Mouse (Mus musculus) hindbrain, embryonic 12.5 days (tissue): Measurements from ENCODE around the gene Gse1. TPM values are rescaled to one million over a fixed set of nuclear protein-coding genes. Genes with fewer than 3 reads are reported as not detected.
A peak's percentile ranks its signal among the peaks of the same experiment; 100 is the strongest.

ENCODE experiments used
- ATAC-seq: fragments of 200-750 bp; cut with Nextera tagmentation; 2 replicates; pipeline ENCODE4 v1.8.0; 2017; ENCODE audit warnings: moderate TSS enrichment; ENCODE audit not compliant: low FRiP score
- H3K27ac ChIP-seq: fragments of 300-500 bp; sonication (generic); 2 replicates; pipeline ENCODE4 v1.5.1; 2016; ENCODE audit warnings: mild to moderate bottlenecking
- H3K27me3 ChIP-seq: fragments of 300-500 bp; sonication (generic); 2 replicates; pipeline ENCODE4 v1.6.1; 2016; ENCODE audit warnings: mild to moderate bottlenecking
- H3K36me3 ChIP-seq: fragments of 300-500 bp; sonication (generic); 2 replicates; pipeline ENCODE4 v1.6.1; 2016; ENCODE audit warnings: mild to moderate bottlenecking
- H3K4me1 ChIP-seq: fragments of 300-500 bp; sonication (generic); 2 replicates; pipeline ENCODE4 v1.6.1; 2016
- H3K4me2 ChIP-seq: fragments of 300-500 bp; sonication (generic); replicated peaks from 2 replicates; pipeline ENCODE4 v1.6.1; 2016; ENCODE audit warnings: mild to moderate bottlenecking
- H3K4me3 ChIP-seq: fragments of 300-500 bp; sonication (generic); 2 replicates; pipeline ENCODE4 v1.5.1; 2016; ENCODE audit warnings: mild to moderate bottlenecking
- H3K9ac ChIP-seq: fragments of 300-500 bp; sonication (generic); 2 replicates; pipeline ENCODE4 v1.6.1; 2016; ENCODE audit warnings: mild to moderate bottlenecking, moderate library complexity
- H3K9me3 ChIP-seq: fragments of 300-500 bp; sonication (generic); replicated peaks from 2 replicates; pipeline ENCODE4 v1.6.1; 2016; ENCODE audit warnings: mild to moderate bottlenecking
- WGBS: fragments of 180-500 bp; shearing (Covaris S2); methylation state at CpG from one replicate; pipeline ENCODE4 v1.1.7; 2016; 5-methylcytosine and 5-hydroxymethylcytosine counted together
- polyA plus RNA-seq: library from polyadenylated mRNA; unstranded; fragments of >200 nt; fragmentation: Nextera tagmentation; extraction: Ambion mirVana; gene quantifications from 2 replicates; pipeline ENCODE4 v1.2.1, GENCODE M21; 2016

The Gse1 gene
- polyA plus RNA-seq, 1 experiment from 2014 or later, result 24.0 TPM

DNA sequence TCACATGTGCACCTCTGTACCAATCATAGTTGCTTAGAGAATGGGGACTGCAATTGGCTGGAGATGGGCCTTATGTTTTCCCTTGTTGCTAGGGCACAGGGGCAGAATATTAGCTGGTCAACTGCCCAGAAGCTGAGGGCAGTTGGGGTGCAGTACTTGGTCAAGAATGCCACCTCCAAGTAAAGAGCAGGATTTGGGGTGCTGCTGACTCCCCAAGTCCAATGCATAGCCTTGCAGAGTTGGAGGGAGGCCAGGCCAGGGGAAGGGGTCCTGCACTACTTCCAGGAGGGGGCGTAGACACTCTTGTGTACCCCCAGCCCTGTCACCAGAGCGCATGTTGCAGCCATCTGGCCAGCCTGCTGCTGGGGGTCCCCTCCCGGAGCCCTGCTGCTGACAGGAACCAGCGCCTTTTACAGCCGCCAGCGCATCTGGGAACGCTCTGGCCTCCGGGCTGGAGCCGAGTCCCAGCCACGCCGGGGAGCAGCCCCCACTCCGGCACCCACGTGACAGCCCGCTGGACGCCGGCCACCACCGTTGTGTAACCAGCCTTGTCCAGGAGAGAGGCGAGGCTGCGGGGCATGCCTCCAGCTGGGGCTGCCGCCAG lies 37.3 kb upstream of the Gse1 start:
- H3K36me3 ChIP-seq, result no peaks in the 10 kb centered on the region
- peaks cover 26% of the 10 kb centered on the region for H3K4me1 ChIP-seq
- ATAC-seq, result peak; percentile 78
- 29% methylated on average over 19 of the region's 20 CpGs for WGBS
- H3K4me3 ChIP-seq, result peak overlapping the region; percentile 8; the same call in 1 of the 2 replicates
- H3K27me3 ChIP-seq, result 0 out of 2 replicates have a peak, but pooled peaks cover 4% of the 10 kb centered on the region
- H3K4me2 ChIP-seq, result peak overlapping the region; percentile 41
- H3K9ac ChIP-seq, result peak overlapping the region; percentile 25
- peak overlapping the region; percentile 72 for H3K27ac ChIP-seq
- H3K9me3 ChIP-seq, result no peaks in the 10 kb centered on the region

- Histone ChIP-seq H3K27ac (peak overlapping the region; percentile 72), H3K27me3 (0 out of 2 replicates have a peak, but pooled peaks cover 4% of the 10 kb centered on the region), H3K4me2 (no peak overlapping the region), H3K36me3 (no peaks in the 10 kb centered on the region), H3K9me3 (no peaks in the 10 kb centered on the region), H3K4me1 (peaks cover 19% of the 10 kb centered on the region), H3K4me3 (no peak overlapping the region), H3K9ac (no peak overlapping the region)
- 81% methylated on average over 5 of the region's 5 CpGs for WGBS
- no peak for ATAC-seq
Observed at GRCm38 (mm10) chr8:120191633-120192032, 36.6 kb upstream of the Gse1 start.

GRCm38 (mm10) chr8:120192118-120192517 lies 36.1 kb upstream of the Gse1 start:
- WGBS, result 99% methylated on average over 5 of the region's 5 CpGs
- no peak for ATAC-seq
- H3K27ac ChIP-seq, result no peak overlapping the region

GRCm38 (mm10) chr8:120201351-120201750 lies 26.9 kb upstream of the Gse1 start:
- Histone ChIP-seq H3K4me2 (no peak overlapping the region), H3K9me3 (peaks cover 6% of the 10 kb centered on the region; the same call in 1 of the 2 replicates), H3K27ac (no peak overlapping the region), H3K4me1 (no peaks in the 10 kb centered on the region; the same call in none of the 2 replicates), H3K9ac (no peak overlapping the region), H3K4me3 (no peak overlapping the region), H3K36me3 (no peaks in the 10 kb centered on the region), H3K27me3 (0 out of 2 replicates have a peak, but pooled peaks cover 9% of the 10 kb centered on the region)
- ATAC-seq, result no peak
- 88% methylated on average over 6 of the region's 6 CpGs for WGBS

More at GRCm38 (mm10) chr8:120192118-120192517, 36.1 kb upstream of the Gse1 start:
- no peak overlapping the region for H3K9ac ChIP-seq
- H3K27me3 ChIP-seq, result 0 out of 2 replicates have a peak, but pooled peaks cover 4% of the 10 kb centered on the region
- no peak overlapping the region for H3K4me2 ChIP-seq
- H3K4me3 ChIP-seq, result no peak overlapping the region
- peaks cover 14% of the 10 kb centered on the region for H3K4me1 ChIP-seq
- no peaks in the 10 kb centered on the region for H3K9me3 ChIP-seq
- no peaks in the 10 kb centered on the region for H3K36me3 ChIP-seq

DNA sequence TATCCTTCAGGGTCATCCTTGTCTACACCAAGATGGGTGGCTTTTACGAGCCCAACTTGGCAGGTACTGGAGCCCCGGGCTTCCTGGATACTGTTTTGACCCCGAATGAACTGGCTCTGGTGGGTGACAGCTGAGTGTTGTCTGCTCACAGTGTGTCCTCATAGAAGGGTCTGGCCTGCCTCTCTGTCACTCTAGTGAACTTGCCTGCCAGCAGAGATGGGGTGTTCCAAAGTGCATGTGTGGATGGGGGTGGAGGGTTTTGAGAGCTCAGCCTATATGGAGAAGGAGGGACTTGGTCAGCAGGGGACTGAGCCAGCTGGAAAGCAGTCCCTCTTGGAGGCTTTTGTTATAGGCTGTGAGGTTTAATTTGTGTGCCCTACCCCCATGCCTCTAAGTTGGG lies 25.7 kb upstream of the Gse1 start:
- Histone ChIP-seq H3K27me3 (0 out of 2 replicates have a peak, but pooled peaks cover 9% of the 10 kb centered on the region), H3K4me3 (no peak overlapping the region), H3K4me2 (no peak overlapping the region), H3K9me3 (peaks cover 6% of the 10 kb centered on the region; the same call in 1 of the 2 replicates), H3K9ac (no peak overlapping the region), H3K27ac (no peak overlapping the region), H3K4me1 (no peaks in the 10 kb centered on the region; the same call in none of the 2 replicates), H3K36me3 (no peaks in the 10 kb centered on the region)
- 69% methylated on average over 3 of the region's 3 CpGs for WGBS
- no peak for ATAC-seq

- Histone ChIP-seq H3K27me3 (0 out of 2 replicates have a peak, but pooled peaks cover 9% of the 10 kb centered on the region), H3K9me3 (peaks cover 3% of the 10 kb centered on the region; the same call in 1 of the 2 replicates), H3K4me1 (peaks cover 5% of the 10 kb centered on the region), H3K4me2 (no peak overlapping the region), H3K4me3 (no peak overlapping the region), H3K36me3 (no peaks in the 10 kb centered on the region), H3K27ac (no peak overlapping the region), H3K9ac (no peak overlapping the region)
- 74% methylated on average over 7 of the region's 7 CpGs for WGBS
- no peak for ATAC-seq
Observed at GRCm38 (mm10) chr8:120204736-120205360, 23.4 kb upstream of the Gse1 start.

DNA sequence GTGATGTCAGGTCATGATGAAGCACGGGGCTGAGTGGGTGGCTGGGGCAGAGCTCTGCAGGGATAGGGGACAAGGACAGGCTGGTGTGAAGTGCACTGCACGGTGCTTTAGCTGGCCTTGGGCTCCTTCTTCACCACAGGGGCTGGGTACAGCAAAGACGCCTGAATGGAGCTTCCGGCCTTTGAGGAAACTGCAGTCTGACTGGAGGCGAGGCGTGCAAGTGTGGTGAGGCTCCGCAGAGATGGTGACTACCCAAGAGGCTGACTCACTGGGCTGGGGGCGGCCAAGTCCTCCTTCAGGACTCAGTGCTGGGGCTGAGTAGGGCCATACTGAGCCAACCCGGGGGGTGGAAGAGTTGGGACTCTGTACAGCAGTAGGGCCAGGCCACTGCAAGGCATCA lies 22.3 kb upstream of the Gse1 start:
- Histone ChIP-seq H3K9ac (no peak overlapping the region), H3K4me3 (no peak overlapping the region), H3K4me2 (no peak overlapping the region), H3K27me3 (0 out of 2 replicates have a peak, but pooled peaks cover 9% of the 10 kb centered on the region), H3K36me3 (no peaks in the 10 kb centered on the region), H3K9me3 (no peaks in the 10 kb centered on the region), H3K4me1 (peaks cover 12% of the 10 kb centered on the region), H3K27ac (no peak overlapping the region)
- 84% methylated on average over 9 of the region's 9 CpGs for WGBS
- no peak for ATAC-seq

DNA sequence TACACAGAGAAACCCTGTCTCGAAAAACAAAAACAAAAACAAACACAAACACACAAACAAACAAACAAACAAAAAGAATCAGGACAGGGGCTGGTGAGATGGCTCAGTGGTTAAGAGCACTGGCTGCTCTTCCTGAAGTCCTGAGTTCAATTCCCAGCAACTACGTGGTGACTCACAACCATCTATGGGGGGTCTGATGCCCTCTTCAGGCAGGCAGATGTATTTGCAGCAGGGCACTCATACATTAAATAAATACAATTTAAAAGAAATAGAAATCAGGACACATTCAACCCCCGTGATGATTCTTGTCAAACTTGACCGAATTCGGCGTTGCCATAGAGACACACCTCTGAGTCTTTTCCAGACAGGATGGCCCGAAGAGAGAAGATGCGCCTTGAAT lies 20.9 kb upstream of the Gse1 start:
- H3K27ac ChIP-seq, result no peak overlapping the region
- H3K27me3 ChIP-seq, result 0 out of 2 replicates have a peak, but pooled peaks cover 9% of the 10 kb centered on the region
- no peak overlapping the region for H3K9ac ChIP-seq
- no peak overlapping the region for H3K4me3 ChIP-seq
- ATAC-seq, result no peak
- H3K9me3 ChIP-seq, result no peaks in the 10 kb centered on the region
- WGBS, result 88% methylated on average over 8 of the region's 8 CpGs
- no peaks in the 10 kb centered on the region for H3K36me3 ChIP-seq
- H3K4me1 ChIP-seq, result peaks cover 19% of the 10 kb centered on the region
- no peak overlapping the region for H3K4me2 ChIP-seq

DNA sequence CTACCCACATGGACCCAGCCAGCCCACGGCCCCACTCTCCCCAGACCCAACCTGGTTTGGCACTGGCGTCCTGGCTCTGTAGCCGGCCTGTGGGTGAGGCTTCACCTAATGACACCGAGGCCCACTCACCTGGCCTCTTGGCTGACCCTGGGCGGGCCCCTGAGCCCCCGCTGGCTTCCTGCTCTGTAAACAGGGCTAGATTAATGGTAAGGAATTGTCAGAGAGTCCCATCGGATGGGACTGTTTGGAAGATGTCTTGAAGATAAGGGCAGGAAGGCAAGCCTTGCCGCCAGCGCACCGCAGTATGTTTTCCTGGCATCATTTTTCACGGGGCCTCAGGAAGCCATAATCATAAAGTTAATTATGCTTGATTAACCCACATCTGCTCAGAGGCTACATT lies 20.1 kb upstream of the Gse1 start:
- Histone ChIP-seq H3K27me3 (0 out of 2 replicates have a peak, but pooled peaks cover 9% of the 10 kb centered on the region), H3K9me3 (no peaks in the 10 kb centered on the region), H3K27ac (no peak overlapping the region), H3K4me1 (peaks cover 19% of the 10 kb centered on the region), H3K4me3 (no peak overlapping the region), H3K4me2 (no peak overlapping the region), H3K9ac (peak overlapping the region; percentile 8; the same call in 1 of the 2 replicates), H3K36me3 (no peaks in the 10 kb centered on the region)
- WGBS, result 77% methylated on average over 11 of the region's 11 CpGs
- no peak for ATAC-seq

DNA sequence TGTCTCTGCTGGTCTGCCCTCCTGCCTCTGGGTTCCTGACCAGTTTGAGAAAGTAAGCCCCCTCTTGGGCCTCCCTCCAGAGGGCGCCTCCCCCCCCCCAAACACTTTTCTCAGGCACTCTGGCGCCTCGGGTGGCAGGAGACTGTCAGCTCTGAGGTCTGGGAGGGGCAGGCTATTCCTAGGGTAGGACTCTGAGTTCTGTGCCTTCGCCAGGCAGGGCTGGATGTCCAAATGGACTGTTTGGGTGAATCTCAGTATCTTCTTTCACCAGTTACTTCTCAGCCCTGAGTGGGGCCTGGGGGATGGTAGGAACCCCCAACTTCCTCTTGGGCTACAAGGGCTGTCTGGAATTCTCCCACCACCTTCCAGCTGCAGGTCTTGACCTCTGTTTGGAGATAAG lies 16.9 kb upstream of the Gse1 start:
- Histone ChIP-seq H3K9ac (no peak overlapping the region), H3K4me1 (peaks cover 34% of the 10 kb centered on the region), H3K4me2 (no peak overlapping the region), H3K9me3 (no peaks in the 10 kb centered on the region), H3K27ac (no peak overlapping the region), H3K36me3 (no peaks in the 10 kb centered on the region), H3K27me3 (no peaks in the 10 kb centered on the region), H3K4me3 (no peak overlapping the region)
- no peak for ATAC-seq
- WGBS, result 8% methylated on average over 4 of the region's 4 CpGs

DNA sequence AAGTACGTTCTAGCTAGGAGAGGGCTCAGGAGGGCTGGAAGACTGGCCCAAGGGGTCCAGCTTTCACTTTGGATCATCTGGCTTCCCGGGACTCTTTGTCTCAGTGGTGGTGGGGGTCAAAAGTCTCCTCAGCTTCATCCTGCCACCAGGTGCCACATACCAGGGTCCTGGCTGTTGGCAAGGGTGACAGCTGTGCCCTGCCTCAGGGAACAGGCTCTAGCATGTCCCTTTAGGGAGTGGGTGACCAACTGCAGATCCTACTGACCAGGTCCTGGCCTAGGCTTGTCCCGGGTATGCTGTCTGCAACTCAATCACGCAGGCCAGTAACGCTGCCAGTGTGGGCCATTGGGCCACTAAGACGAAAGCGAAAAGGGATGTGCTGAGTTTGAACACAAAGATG lies 15.7 kb upstream of the Gse1 start:
- Histone ChIP-seq H3K4me3 (no peak overlapping the region), H3K9me3 (no peaks in the 10 kb centered on the region), H3K9ac (no peak overlapping the region), H3K4me1 (peaks cover 46% of the 10 kb centered on the region), H3K27me3 (no peaks in the 10 kb centered on the region), H3K4me2 (no peak overlapping the region), H3K27ac (no peak overlapping the region), H3K36me3 (no peaks in the 10 kb centered on the region)
- ATAC-seq, result no peak
- 88% methylated on average over 7 of the region's 7 CpGs for WGBS

GRCm38 (mm10) chr8:120213229-120213628 lies 15.0 kb upstream of the Gse1 start:
- 90% methylated on average over 3 of the region's 3 CpGs for WGBS
- Histone ChIP-seq H3K4me1 (peaks cover 46% of the 10 kb centered on the region), H3K36me3 (no peaks in the 10 kb centered on the region), H3K9me3 (no peaks in the 10 kb centered on the region), H3K27me3 (no peaks in the 10 kb centered on the region), H3K27ac (no peak overlapping the region), H3K4me2 (no peak overlapping the region), H3K4me3 (no peak overlapping the region), H3K9ac (no peak overlapping the region)
- no peak for ATAC-seq
